Mouse (Mus musculus) gastrocnemius, adult 18-20 months (tissue): ENCODE data around the gene Nop53. TPM values are rescaled to one million over a fixed set of nuclear protein-coding genes. Genes with fewer than 3 reads are reported as not detected.

Experiments
- DNase-seq: peaks from one replicate; pipeline ENCODE4 v3.0.0; 2021; ENCODE audit warnings: low spot score
- total RNA-seq, 2 experiments: library from RNA; stranded (reverse); gene quantifications; 2 replicates each; pipeline ENCODE4 v1.2.3; 2021

Gene Nop53
- total RNA-seq, 2 experiments from 2014 or later = 82.3 to 91.7 TPM

DNA sequence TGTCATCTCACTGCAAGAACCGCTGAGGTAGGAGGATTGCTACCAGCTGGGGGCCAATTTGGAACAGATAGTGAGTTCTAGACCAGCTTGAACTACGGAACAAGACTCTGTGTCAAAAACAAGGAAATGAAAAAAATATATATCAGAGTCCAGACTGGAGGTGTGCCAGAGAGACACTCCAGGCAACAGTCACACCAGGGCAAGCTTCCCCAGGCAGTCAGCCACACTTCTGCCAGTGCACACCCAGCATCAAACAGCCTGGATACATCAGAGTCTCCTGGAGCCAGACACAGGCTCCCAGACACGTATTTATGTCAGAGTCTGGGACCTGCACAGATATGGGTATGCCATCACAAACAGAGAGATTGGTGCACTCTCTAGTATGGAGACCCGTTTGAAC is 15.4 kb upstream of the Nop53 start:
- DNase-seq = no peak

DNA sequence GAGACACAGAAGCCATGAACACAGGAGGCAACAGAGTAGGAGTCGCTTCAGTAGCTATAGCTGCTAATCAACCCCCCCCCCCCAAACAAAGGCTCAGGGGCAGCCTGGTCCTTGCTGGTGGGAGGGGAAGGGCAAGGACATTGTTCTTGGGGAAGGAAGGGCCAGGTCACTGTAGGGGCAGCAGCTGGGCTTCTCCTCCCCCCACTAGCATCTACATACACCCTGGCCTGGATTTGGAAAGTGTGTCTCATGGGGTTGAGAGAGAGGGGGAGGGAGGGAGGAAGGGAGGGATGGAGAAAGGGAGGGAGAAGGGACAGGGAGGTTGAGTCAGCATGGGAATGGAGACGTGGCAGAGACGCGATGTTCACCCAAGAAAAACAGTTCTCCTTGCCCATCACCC is 14.8 kb upstream of the Nop53 start:
- no peak for DNase-seq

DNA sequence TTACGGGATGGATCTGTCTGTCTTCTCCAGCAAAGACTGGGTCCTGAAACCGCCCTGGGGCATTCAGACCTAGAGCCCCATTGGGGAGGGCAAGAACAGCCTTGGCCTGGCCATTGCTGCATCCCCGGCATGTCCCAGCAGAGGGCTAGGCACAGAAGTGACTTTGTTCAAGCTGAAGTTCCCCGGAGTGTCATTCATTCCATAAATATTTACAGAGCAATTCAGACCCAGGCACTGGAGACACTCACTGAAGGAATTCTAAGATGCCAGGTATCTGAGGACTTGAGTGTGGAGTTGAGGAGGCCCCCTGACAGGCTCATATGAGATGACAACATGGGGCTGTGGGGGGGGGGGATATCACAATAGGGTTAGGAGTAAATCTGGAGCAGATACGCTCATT is 10.3 kb upstream of the Nop53 start:
- no peak for DNase-seq

- DNase-seq = no peak
Observed at GRCm38 (mm10) chr7:15955509-15955908, 9.6 kb upstream of the Nop53 start.

GRCm38 (mm10) chr7:15954978-15955443 is 9.1 kb upstream of the Nop53 start:
- peak; percentile 48 for DNase-seq

GRCm38 (mm10) chr7:15954436-15954835 is 8.6 kb upstream of the Nop53 start:
- no peak for DNase-seq

DNA sequence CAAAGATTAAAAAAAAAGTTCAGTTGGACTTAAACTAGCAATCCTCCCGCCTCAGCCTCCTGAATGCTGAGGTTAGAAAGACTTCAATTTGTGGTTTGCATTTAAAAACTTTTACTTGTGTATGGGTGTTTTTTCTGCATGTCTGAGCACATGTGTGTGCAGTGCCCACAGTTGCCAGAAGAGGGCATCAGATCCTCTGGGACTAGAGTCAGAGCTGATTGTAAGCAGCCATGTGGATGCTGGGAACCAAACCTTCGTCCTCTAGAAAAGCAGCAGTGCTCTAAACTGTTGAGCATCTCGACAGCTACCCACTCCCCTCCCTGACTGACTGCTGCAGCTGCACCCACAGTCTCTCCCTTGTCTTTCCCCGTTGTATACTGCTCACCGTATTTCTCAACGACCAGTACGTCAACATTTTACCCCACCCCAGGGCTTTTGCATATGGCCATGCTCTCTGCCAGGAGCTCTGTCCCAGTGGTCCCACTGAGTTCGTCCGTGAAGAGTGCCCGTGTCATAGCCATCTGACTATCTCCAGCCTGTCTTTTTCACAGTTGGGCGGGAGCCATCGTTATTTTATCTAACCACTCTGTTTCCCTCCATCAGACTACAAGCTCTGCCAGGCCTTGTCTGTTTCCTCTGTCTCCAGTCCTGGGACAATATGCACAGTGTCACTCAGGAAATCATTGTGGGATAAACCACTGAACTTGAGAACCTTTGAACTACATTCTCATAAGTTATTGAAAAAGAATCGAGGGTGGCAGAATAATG is 7.6 kb upstream of the Nop53 start:
- no peak for DNase-seq

- DNase-seq = no peak
Observed at GRCm38 (mm10) chr7:15952416-15952815, 6.5 kb upstream of the Nop53 start.

- no peak for DNase-seq
Observed at GRCm38 (mm10) chr7:15950008-15950407, 4.1 kb upstream of the Nop53 start.

DNA sequence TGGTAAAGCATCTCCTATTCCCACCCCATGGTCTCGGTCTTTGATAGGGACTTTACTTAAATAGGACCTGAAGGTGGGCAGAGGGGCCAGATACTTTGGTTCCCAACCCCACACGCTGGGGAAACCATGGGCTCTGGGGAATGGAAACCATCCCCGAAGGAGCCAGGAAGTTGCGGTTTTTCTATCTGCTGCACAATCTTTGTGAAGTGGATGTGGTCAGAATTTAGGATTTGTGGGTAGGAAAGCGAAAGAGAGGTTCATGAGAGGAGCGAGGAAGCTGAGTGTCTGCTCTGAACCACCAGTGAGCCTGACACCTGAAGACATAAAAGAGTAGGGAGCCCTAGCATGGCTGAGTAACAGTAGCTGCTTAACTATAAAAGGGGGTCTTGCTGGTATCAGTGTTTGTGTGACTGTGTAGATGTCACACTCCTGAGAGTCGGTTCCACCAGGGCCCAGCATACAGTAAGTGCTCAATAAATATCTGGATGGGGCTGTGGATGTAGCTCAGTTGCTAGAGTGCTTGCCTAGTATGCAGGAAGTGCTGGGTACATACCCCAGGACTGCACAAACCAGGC is 3.4 kb upstream of the Nop53 start:
- DNase-seq = no peak

DNA sequence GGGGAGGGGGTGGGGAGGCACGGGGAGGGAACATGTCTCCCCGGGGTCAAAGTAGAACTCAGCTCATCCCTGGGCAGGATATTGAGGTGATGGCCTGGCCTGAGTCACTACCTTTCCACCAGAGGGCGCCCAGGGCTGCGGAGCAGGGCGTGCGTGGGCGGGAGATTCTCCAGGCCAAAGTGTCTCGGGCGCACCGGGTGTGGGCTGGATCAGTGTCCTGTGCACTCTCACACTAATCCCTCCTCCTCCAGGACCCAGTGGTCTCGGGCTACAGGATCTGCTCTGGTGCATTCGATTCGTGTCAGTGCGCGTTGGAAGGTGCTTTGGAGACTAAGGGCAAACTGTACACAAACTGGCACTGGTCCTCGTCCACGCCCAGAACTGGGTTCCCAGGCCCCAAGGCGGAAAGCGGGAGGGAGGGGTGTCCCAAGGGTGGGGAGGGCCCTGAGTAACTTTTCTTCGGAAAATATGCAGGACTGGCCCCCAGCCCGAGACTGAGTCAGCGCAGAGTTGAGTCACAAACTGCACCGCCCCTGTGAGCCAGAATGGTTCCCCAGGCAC is 2.6 kb upstream of the Nop53 start:
- DNase-seq = peak; percentile 94

GRCm38 (mm10) chr7:15947653-15948260 is 1.9 kb upstream of the Nop53 start:
- DNase-seq = no peak

GRCm38 (mm10) chr7:15945211-15945610 is 663 bp downstream of the Nop53 start:
- no peak for DNase-seq

- no peak for DNase-seq
Observed at GRCm38 (mm10) chr7:15944311-15944710, 1.6 kb downstream of the Nop53 start.

GRCm38 (mm10) chr7:15938621-15939020 is 7.3 kb downstream of the Nop53 start:
- no peak for DNase-seq

DNA sequence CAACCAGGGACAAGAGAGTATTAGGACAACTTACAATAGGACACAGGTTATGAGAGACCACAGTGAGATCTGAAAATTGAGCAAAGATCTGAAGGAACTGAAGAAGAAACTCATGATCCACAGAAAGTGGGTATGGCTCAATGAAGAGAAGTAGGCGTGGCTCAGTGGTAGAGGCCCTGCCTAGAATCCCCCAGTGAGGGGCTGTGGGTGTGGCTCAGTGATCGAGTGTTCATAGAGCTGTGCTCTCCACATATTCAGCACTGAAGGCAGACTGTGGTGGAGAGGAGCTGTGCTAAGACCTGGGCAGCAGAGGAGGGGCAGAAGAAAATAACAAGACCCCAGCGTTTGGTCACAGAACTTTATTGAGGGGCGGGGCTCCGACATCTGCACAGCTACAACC is 8.4 kb downstream of the Nop53 start:
- no peak for DNase-seq

DNA sequence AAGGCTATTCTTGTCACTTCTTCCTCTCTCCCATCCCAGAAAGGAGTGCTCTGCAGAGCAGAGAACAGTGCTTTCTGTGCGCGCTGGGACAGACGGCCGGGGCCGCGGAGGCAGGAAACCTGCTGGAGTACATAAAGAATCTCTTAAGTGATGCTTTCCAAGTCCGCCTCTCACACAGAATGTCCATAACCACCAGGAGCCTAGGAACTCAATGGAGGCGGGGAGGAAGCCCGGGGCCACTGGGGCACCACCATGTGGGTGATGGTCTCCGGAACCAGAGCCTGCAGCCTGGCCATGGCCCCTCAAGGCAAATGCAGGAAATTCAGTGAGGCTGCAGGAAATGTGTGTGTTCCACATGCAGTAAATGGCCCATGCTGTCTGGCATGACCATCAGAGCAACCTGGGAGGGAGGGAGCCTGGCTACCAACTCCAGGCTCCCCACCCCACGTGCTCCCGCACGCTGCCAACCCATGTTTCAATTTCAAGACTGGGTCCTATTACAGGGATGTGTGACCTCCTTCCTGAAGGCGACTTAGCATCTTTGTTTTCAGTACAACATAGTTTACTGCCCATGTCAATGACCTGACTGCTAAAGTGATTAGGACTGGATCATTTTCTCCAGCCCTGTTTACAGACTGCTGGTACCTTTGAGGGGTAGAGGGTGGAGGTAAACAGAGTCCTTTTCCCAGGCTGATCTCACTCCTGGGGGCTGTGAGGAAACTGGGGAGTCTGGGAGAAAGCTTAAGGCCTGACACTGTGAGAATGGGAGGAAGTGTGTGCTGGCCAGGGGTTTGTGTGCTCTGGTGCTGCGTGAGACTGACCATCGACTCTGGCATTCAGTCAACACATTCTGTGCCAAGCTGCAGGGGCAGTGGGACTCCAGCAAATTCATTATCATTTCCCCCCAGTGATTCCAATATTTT is 12.2 kb downstream of the Nop53 start:
- peak; percentile 60 for DNase-seq

GRCm38 (mm10) chr7:15931635-15932034 is 14.2 kb downstream of the Nop53 start:
- no peak for DNase-seq

DNA sequence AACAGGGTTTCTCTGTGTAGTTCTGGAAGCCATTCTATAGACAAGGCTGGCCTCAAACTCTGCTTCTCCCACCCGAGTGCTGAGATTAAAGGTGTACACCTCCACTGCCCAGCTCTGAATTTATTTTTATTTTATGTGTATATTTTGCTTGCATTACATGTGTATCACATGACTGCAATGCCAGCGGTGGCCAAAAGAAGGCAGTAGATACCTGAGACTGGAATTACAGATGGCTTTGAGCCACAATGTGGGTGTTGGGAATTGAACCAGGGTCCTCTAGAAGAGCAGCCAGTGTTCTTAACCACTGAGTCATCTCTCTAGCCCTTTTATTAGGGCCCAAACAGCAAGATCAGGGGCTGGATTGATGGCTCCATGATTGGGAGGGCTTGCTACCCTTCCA is 15.3 kb downstream of the Nop53 start:
- DNase-seq = no peak

DNA sequence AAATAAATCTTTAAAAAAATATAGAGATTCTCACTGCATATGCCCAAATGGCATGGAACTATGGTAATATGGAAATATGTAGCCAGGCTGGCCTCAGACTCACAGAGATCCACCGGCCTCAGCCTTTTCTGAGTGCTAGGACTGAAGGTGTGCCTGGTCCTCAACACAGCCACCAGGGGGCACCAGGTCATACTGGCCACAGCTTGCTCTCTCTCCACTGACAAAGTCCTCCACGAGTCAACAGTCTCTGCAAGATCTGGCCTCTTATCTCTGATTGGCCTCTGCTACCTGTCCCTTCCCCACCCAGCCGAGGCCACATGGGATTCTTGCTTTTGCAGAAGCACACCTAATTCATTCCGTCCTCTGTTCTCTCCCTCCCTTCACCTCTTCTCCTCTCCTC is 16.0 kb downstream of the Nop53 start:
- DNase-seq = peak; percentile 73

GRCm38 (mm10) chr7:15922220-15922773 is 23.6 kb downstream of the Nop53 start, which contains the start of gene Selenow:
Gene Selenow, minus strand, starts transcription at chr7:15922402.
- peak; percentile 93 for DNase-seq
